Mouse (Mus musculus): ENCODE results near the gene Gucy2d. TPM values are rescaled to one million over a fixed set of nuclear protein-coding genes. Genes with fewer than 3 reads are reported as not detected.

The Gucy2d gene
- not detected in 4 replicates for total RNA-seq (2023; ENCODE audit: inconsistent age)

DNA sequence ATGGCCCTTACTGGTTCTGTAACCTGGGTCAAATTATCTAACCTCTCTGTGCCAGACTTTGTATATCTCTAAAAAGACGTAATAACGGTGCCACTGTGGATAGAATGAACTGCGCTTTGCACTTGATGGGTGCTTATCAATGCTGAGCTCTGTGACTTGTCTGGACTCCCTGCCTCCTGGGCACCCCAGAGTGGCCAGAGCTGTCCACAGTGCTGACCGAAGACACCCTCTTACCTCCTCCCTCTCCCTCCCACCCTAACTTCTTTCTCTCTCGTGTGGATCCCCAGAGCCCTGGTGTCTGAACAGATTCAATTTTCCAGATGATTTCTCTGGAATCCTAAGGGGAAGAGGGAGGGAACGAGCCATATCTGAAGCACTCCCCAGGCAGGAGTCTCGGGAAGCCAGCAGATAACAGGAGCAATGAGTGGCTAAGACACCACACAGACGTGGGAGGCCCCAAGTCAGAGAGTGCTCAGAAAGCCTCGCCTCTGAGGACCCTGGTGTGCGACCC, at the start of gene Gucy2d:
Gucy2d (plus strand) TSS at position 461 of the 511 bp plus-strand sequence.

GRCm38 (mm10) chr7:98489131-98489530, 48.9 kb downstream of the Gucy2d start, which contains the start of gene Lrrc32:
Gene Lrrc32, plus strand, starts transcription at chr7:98489283.

Other genes starting within 250 kb of the Gucy2d start
- 0.21 TPM in 1 of 4 replicates, not detected in the others for gene B3gnt6, start 240.9 kb upstream of the Gucy2d start, total RNA-seq (2023; ENCODE audit: inconsistent age)
- gene Acer3, start 119.2 kb upstream of the Gucy2d start, total RNA-seq (2023; ENCODE audit: inconsistent age) = 4.9 to 7.8 TPM (median 5.7 TPM) in 4 replicates
- gene Tsku, start 79.1 kb upstream of the Gucy2d start, total RNA-seq (2023; ENCODE audit: inconsistent age) = 0.22 TPM in 2 of 4 replicates, not detected in the others
- gene Lrrc32, start 48.9 kb downstream of the Gucy2d start, total RNA-seq (2023; ENCODE audit: inconsistent age) = 1.7 to 2.6 TPM (median 2.1 TPM) in 4 replicates
- 62.4 to 69.5 TPM (median 67.6 TPM) in 4 replicates for gene Emsy, start 216.4 kb downstream of the Gucy2d start, total RNA-seq (2023; ENCODE audit: inconsistent age)

Measured in B cell, adult (primary cell).